Mouse (Mus musculus) liver, adult 2 months (tissue): ENCODE measurements around the gene Lbh.

Experiments
- CTCF ChIP-seq: fragments of 200-500 bp; IDR thresholded peaks from 2 replicates; pipeline ENCODE4 v1.5.1; 2011; ENCODE audit warnings: low read depth, low read length, control low read depth
- POLR2A ChIP-seq: fragments of 200-500 bp; IDR thresholded peaks from 2 replicates; pipeline ENCODE4 v1.6.1; 2011; ENCODE audit warnings: low read length, control low read depth; ENCODE audit not compliant: insufficient read depth; ENCODE audit errors: extremely low read depth

GRCm38 (mm10) chr17:72947111-72947859, 29.2 kb downstream of the Lbh start:
- TF ChIP-seq POLR2A: no peak
- TF ChIP-seq CTCF: no peak
